In genomic region chr3:96106151-96106550, GRCm38 (mm10) we compare ENCODE assay signal across 9 mouse cellular contexts. TPM values are rescaled to one million over a fixed set of nuclear protein-coding genes. Genes with fewer than 3 reads are reported as not detected.
A peak's percentile ranks its signal among the peaks of the same experiment; 100 is the strongest.
DNase-seq lines count a peak whose midpoint lies in the region; ATAC-seq and TF ChIP-seq lines count a peak whose summit lies in the region.
"Had no signal": no experiment of that assay in that cellular context is flagged by ENCODE, and none has a peak within 500 bp of the region (broad histone marks: within the 10 kb centered on the region; RNA-seq: fewer than 3 reads in every experiment).

No protein-coding gene starts in this region.

- H3K9ac ChIP-seq in heart, postnatal 0 days (replicated peaks; ENCODE audit: low read depth, low read length) = peak overlapping the region; percentile 4; the same call in 1 of the 2 replicates
- no peak overlapping the region for H3K9ac ChIP-seq in lung, postnatal 0 days (replicated peaks; ENCODE audit: low read depth)
- no peak overlapping the region for H3K9ac ChIP-seq in limb, embryonic 13.5 days
- no peak overlapping the region for H3K9ac ChIP-seq in neural tube, embryonic 15.5 days (replicated peaks)

- no peaks in the 10 kb centered on the region; the same call in 1 of the 2 replicates for H3K36me3 ChIP-seq in heart, postnatal 0 days (replicated peaks; ENCODE audit: control insufficient read depth, insufficient read depth, low read length)
- H3K36me3 ChIP-seq in lung, postnatal 0 days (ENCODE audit: insufficient read depth, low read length) = no peaks in the 10 kb centered on the region
- 0 out of 2 replicates have a peak, but pooled peaks cover 5% of the 10 kb centered on the region for H3K36me3 ChIP-seq in limb, embryonic 13.5 days
- no peaks in the 10 kb centered on the region for H3K36me3 ChIP-seq in neural tube, embryonic 15.5 days

- peak overlapping the region; percentile 85 for H3K4me2 ChIP-seq in heart, postnatal 0 days (ENCODE audit: low read depth, low read length)
- peak overlapping the region; percentile 79 for H3K4me2 ChIP-seq in lung, postnatal 0 days (replicated peaks; ENCODE audit: low read depth, low read length)
- H3K4me2 ChIP-seq in limb, embryonic 13.5 days (replicated peaks) = peak overlapping the region; percentile 79
- H3K4me2 ChIP-seq in neural tube, embryonic 15.5 days = peak overlapping the region; percentile 91; the same call in 1 of the 2 replicates

- WGBS in heart, postnatal 0 days = 78% methylated on average over 4 of the region's 4 CpGs
- 69% methylated on average over 4 of the region's 4 CpGs for WGBS in lung, postnatal 0 days
- WGBS in limb, embryonic 13.5 days = 85% methylated on average over 4 of the region's 4 CpGs
- WGBS in neural tube, embryonic 15.5 days = 88% methylated on average over 4 of the region's 4 CpGs

- no peak for TF ChIP-seq EP300 in heart, postnatal 0 days (IDR thresholded peaks at IDR 0.05; ENCODE audit: low read depth)
- TF ChIP-seq EP300 in lung, postnatal 0 days (IDR thresholded peaks at IDR 0.05) = no peak

- no peak for DNase-seq in heart, postnatal 0 days (ENCODE audit: low spot score)
- DNase-seq in heart, postnatal 14 days = no peak
- no peak for DNase-seq in lung, postnatal 0 days (ENCODE audit: low spot score)
- no peak for DNase-seq in lung, postnatal 4 days
- DNase-seq in cerebellum, adult 11 months = no peak
- DNase-seq: right cerebral cortex, postnatal 14 days had no signal

- H3K4me1 ChIP-seq in heart, postnatal 0 days (ENCODE audit: control insufficient read depth, insufficient read depth) = peaks cover 6% of the 10 kb centered on the region; the same call in 1 of the 2 replicates
- H3K4me1 ChIP-seq in lung, postnatal 0 days (ENCODE audit: insufficient read depth, low read depth, low read length) = peaks cover 10% of the 10 kb centered on the region; the same call in 1 of the 2 replicates
- peaks cover 35% of the 10 kb centered on the region for H3K4me1 ChIP-seq in limb, embryonic 13.5 days
- H3K4me1 ChIP-seq in neural tube, embryonic 15.5 days = peaks cover 34% of the 10 kb centered on the region

- intact Hi-C loops in heart, postnatal 14 days (cut with DNase I) = no loop called here

- no peak overlapping the region for H3K27ac ChIP-seq in heart, postnatal 0 days (ENCODE audit: low read depth)
- no peak overlapping the region for H3K27ac ChIP-seq in lung, postnatal 0 days (ENCODE audit: low read length)
- no peak overlapping the region for H3K27ac ChIP-seq in limb, embryonic 13.5 days
- no peak overlapping the region for H3K27ac ChIP-seq in neural tube, embryonic 15.5 days (replicated peaks)
- H3K27ac ChIP-seq: hindbrain, embryonic 12.5 days had no signal

- H3K27me3 ChIP-seq in heart, postnatal 0 days (ENCODE audit: control insufficient read depth, insufficient read depth, low read length) = no peaks in the 10 kb centered on the region
- H3K27me3 ChIP-seq in lung, postnatal 0 days (replicated peaks; ENCODE audit: insufficient read depth, low read length) = no peaks in the 10 kb centered on the region
- H3K27me3 ChIP-seq in limb, embryonic 13.5 days = no peaks in the 10 kb centered on the region
- no peaks in the 10 kb centered on the region for H3K27me3 ChIP-seq in neural tube, embryonic 15.5 days (replicated peaks)
- H3K27me3 ChIP-seq: hindbrain, embryonic 12.5 days had no signal

- ATAC-seq in heart, postnatal 0 days (ENCODE audit: insufficient read depth, low read depth) = no peak
- ATAC-seq in lung, postnatal 0 days = no peak
- ATAC-seq in limb, embryonic 13.5 days (ENCODE audit: low FRiP score, low read depth) = no peak
- ATAC-seq in neural tube, embryonic 15.5 days (ENCODE audit: low FRiP score) = no peak

- TF ChIP-seq CTCF in heart, postnatal 0 days (IDR thresholded peaks at IDR 0.05; ENCODE audit: low read depth) = no peak
- TF ChIP-seq CTCF in lung, postnatal 0 days (IDR thresholded peaks at IDR 0.05) = no peak

- no peak overlapping the region for H3K4me3 ChIP-seq in heart, postnatal 0 days (ENCODE audit: low read depth, low read length)
- peak overlapping the region; percentile 96; the same call in 1 of the 2 replicates for H3K4me3 ChIP-seq in lung, postnatal 0 days (ENCODE audit: low read depth, low read length)
- H3K4me3 ChIP-seq in limb, embryonic 13.5 days = no peak overlapping the region
- H3K4me3 ChIP-seq in neural tube, embryonic 15.5 days (replicated peaks) = no peak overlapping the region

- no peaks in the 10 kb centered on the region for H3K9me3 ChIP-seq in heart, postnatal 0 days (replicated peaks; ENCODE audit: control insufficient read depth, low read length)
- H3K9me3 ChIP-seq in lung, postnatal 0 days (ENCODE audit: low read length) = no peaks in the 10 kb centered on the region
- no peaks in the 10 kb centered on the region for H3K9me3 ChIP-seq in limb, embryonic 13.5 days
- no peaks in the 10 kb centered on the region for H3K9me3 ChIP-seq in neural tube, embryonic 15.5 days (replicated peaks)
- H3K9me3 ChIP-seq: hindbrain, embryonic 12.5 days had no signal

RNA-seq across cellular contexts. Expression of gene Otud7b, which starts 1.8 kb away (rescaled TPM):
- 17.6 and 21.9 TPM in 2 replicates for total RNA-seq in heart, postnatal 0 days (2014; rRNA removed; ENCODE audit: low replicate concordance)
- 16.8 and 21.7 TPM in 2 replicates for polyA plus RNA-seq in heart, postnatal 0 days (2015; fragmentation: Nextera tagmentation; extraction: Ambion mirVana)
- total RNA-seq in heart, postnatal 14 days (2021) = 10 to 100 TPM; 49.4 to 54.4 TPM
- polyA plus RNA-seq in lung, postnatal 0 days (2015; fragmentation: Nextera tagmentation; extraction: Ambion mirVana) = 30.2 and 30.6 TPM in 2 replicates
- 28.8 and 30.3 TPM in 2 replicates for polyA plus RNA-seq in limb, embryonic 13.5 days (2015; fragmentation: Nextera tagmentation; extraction: Ambion mirVana)
- 10.5 TPM in 2 replicates for polyA plus RNA-seq in neural tube, embryonic 15.5 days (2015; fragmentation: Nextera tagmentation; extraction: Ambion mirVana)

RNA-seq across cellular contexts. Expression of gene Vps45, which starts 47.9 kb away (rescaled TPM):
- total RNA-seq in heart, postnatal 0 days (2014; rRNA removed; ENCODE audit: low replicate concordance) = 10.5 and 17.3 TPM in 2 replicates
- 42.9 and 49.4 TPM in 2 replicates for polyA plus RNA-seq in heart, postnatal 0 days (2015; fragmentation: Nextera tagmentation; extraction: Ambion mirVana)
- total RNA-seq in heart, postnatal 14 days (2021) = 10 to 100 TPM; 27.7 to 29.7 TPM
- 32.3 and 32.8 TPM in 2 replicates for polyA plus RNA-seq in lung, postnatal 0 days (2015; fragmentation: Nextera tagmentation; extraction: Ambion mirVana)
- 39.4 and 39.5 TPM in 2 replicates for polyA plus RNA-seq in limb, embryonic 13.5 days (2015; fragmentation: Nextera tagmentation; extraction: Ambion mirVana)
- polyA plus RNA-seq in neural tube, embryonic 15.5 days (2015; fragmentation: Nextera tagmentation; extraction: Ambion mirVana) = 53.8 and 67.8 TPM in 2 replicates

RNA-seq across cellular contexts. Expression of gene Mtmr11, which starts 55.7 kb away (rescaled TPM):
- total RNA-seq in heart, postnatal 0 days (2014; rRNA removed; ENCODE audit: low replicate concordance) = 4.4 and 18.9 TPM in 2 replicates
- polyA plus RNA-seq in heart, postnatal 0 days (2015; fragmentation: Nextera tagmentation; extraction: Ambion mirVana) = 6.8 and 6.9 TPM in 2 replicates
- total RNA-seq in heart, postnatal 14 days (2021) = 1 to 10 TPM; 3.1 to 4.0 TPM
- 7.5 and 11.3 TPM in 2 replicates for polyA plus RNA-seq in lung, postnatal 0 days (2015; fragmentation: Nextera tagmentation; extraction: Ambion mirVana)
- polyA plus RNA-seq in limb, embryonic 13.5 days (2015; fragmentation: Nextera tagmentation; extraction: Ambion mirVana) = 34.9 and 39.6 TPM in 2 replicates
- polyA plus RNA-seq in neural tube, embryonic 15.5 days (2015; fragmentation: Nextera tagmentation; extraction: Ambion mirVana) = 12.6 and 13.3 TPM in 2 replicates
